Mouse (Mus musculus): Measurements from ENCODE around the gene Acox3.

DNA sequence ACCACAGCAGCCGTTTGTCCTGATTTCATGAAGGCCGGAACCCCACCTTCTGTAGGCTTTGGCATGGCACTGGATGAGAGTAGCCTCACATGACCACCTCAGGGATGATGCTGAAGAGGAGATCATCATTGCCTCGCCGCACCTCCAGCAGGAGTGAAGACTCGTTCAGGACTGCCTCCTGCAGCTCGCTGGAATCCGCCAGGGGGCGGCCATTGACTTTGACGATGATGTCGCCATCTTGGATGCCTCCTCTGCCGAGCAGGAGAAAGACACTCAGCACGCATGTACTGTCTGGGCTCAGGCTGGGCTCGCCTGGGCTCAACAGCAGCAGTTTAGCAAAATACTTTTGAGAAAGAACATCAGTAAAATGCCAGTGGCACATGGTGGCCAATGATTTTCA, 70.0 kb downstream of the Acox3 start:
- no peak for TF ChIP-seq CTCF (IDR thresholded peaks at IDR 0.05; ENCODE audit: extremely low read depth, insufficient read length, insufficient replicate concordance, low read depth, low read length)
- TF ChIP-seq POLR2A (IDR thresholded peaks at IDR 0.05; ENCODE audit: low read depth, low read length) = no peak

Data from small intestine, adult 2 months (tissue).